Mouse (Mus musculus): ENCODE results near the gene Zc3h12a.

Gene Zc3h12a

GRCm38 (mm10) chr4:125144627-125145026, 17.0 kb upstream of the Zc3h12a start:
- in situ Hi-C loops (cut with MboI, MseI): no loop called here

- in situ Hi-C loops (cut with MboI, MseI): no loop called here
These were observed 16.6 kb upstream of the Zc3h12a start for GRCm38 (mm10) chr4:125144211-125144610.

DNA sequence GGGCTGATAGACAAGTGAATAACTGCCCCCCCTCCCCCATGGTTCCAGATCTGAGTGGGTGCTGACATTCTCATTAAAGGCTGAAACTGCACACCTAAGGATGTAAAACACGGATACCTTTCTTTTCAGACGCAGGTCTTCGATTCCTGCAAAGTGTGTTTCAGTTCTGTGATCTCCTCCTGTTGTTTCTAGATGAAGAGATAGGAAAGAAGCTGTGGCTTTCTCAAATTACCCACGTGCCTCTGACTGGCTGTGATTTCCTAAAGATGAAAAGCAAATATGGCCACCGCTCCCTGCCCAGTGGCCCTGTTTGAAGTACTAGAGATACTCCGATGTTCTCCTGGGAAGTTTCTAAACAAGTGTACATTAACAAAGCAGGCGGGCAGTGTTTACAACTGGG, 10.7 kb upstream of the Zc3h12a start:
- in situ Hi-C loops (cut with MboI, MseI): no loop called here

DNA sequence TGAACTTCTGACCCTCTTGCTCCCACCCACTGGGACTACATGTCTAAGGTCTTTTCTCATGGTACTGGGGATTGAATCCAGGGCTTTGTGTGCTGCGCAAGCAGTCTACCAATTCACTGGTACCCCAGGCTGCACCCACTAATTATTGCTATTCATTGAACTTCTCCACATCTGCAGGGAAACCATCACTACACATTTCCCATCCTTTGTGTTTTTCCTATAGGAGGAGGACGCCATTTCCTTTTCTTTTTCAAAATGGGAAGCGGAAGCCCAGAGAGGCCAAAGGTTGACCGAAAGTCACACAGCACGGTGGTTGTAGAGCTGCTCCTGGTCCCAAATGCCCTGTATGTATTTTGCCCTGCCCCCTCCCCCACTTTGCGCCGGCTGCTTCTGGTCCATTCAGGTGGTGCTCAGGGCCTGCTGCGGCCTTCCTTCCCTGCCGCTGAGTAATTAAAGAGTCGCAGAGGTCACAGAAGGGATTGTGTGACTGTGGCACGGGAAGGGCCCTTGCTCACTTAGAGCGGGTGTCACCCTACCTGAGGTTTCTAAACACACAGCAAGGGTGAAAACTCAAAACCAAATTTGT, 8.8 kb upstream of the Zc3h12a start:
- in situ Hi-C loops (cut with MboI, MseI): no loop called here

DNA sequence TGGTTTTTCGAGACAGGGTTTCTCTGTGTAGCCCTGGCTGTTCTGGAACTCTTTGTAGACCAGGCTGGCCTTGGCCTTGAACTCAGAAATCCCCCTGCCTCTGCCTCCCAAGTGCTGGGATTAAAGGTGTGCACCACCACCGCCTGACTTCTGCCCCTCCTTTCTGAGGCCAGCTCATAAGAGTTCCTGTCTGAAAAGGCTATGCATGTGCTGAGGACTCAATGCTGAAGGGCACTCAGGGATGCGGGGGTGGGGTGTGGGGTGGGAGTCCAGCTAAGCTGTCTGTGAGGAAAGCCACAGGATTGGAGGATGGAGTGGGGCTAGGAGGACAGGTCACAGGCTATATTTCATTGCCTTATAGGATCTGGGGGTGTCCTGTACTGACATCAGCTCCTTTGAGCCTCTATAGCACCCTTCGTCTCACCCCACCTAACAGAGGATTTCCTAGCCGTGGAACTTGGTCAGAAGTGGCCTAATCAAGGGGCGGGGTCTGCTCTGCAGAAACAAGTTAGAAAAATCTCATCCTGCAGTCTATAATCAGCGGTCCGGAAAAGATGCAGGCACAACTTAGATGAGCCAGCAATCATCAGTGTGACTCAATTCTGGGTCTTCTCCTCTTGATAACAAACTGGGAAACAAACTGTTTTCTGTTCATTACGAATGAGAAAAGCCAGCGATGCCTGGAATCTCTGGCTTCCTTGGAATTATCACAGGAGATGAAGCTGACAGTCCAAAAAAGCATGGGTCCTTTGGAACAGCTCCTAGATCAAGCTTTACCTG, 7.6 kb upstream of the Zc3h12a start:
- in situ Hi-C loops (cut with MboI, MseI): no loop called here

- in situ Hi-C loops (cut with MboI, MseI): no loop called here
These were observed 7.0 kb upstream of the Zc3h12a start for GRCm38 (mm10) chr4:125134631-125135030.

- in situ Hi-C loops (cut with MboI, MseI): no loop called here
These were observed 6.6 kb upstream of the Zc3h12a start for GRCm38 (mm10) chr4:125134192-125134591.

DNA sequence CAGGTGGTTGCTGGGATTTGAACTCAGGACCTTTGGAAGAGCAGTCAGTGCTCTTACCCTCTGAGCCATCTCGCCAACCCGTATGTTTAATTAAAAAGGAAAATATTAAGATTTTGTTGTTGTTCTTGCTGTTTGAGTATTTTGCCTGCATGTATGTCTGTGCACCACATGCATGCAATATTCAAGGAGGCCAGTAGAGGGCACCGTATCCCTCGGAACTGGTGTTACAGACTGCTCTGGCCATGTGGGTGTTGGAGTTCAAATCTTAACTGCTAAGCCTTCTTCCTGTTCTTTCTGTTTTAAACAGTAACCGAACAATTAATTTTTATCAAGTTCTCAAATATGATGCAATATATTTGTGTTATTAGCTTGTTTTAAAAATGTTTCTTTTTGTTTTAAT, 4.8 kb upstream of the Zc3h12a start:
- in situ Hi-C loops (cut with MboI, MseI): no loop called here

GRCm38 (mm10) chr4:125131493-125131892, 3.9 kb upstream of the Zc3h12a start:
- in situ Hi-C loops (cut with MboI, MseI): no loop called here

- in situ Hi-C loops (cut with MboI, MseI): loop anchor here (5.0 to 10.0 kb wide), 4 partner anchors 59 to 1058 kb away; partner anchors contain the start of genes 1110065P20Rik, Dnali1, Fhl3 and Snip1
These were observed 879 bp downstream of the Zc3h12a start for GRCm38 (mm10) chr4:125126761-125127160.

GRCm38 (mm10) chr4:125126186-125126585, 1.5 kb downstream of the Zc3h12a start:
- in situ Hi-C loops (cut with MboI, MseI): loop anchor here (5.0 to 10.0 kb wide), 4 partner anchors 59 to 1059 kb away; partner anchors contain the start of genes 1110065P20Rik, Dnali1, Fhl3 and Snip1

DNA sequence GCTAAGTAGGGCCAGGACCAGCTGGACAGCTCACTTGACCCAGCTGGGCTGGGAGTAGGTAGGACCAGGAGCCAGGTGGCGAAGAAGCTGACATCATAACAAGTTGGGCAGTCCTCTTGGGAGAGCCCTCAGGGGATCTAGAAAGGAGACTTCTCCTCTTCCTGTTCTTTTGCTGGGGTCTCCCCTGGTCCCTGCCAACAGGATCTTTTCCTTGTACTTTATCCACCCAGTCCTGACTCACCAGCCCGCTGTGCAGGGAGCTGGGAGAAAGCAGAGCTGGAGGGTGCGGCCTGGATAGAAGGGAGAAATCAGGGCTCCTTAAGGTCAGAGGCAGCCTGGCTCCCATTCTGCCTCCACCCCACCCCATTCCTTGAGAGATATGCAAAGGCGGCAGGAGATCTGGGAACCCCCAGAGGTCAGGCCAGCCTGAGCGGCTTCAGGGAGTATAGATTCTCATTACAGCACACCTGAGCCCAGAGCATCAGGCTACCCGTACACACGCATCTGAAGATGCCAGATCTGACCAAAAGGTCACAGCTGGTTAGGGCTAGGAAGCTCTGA, 2.2 kb downstream of the Zc3h12a start:
- in situ Hi-C loops (cut with MboI, MseI): loop anchor here (5.0 to 10.0 kb wide), 4 partner anchors 58 to 1059 kb away; partner anchors contain the start of genes 1110065P20Rik, Dnali1, Fhl3 and Snip1

- in situ Hi-C loops (cut with MboI, MseI): loop anchor here (5.0 to 10.0 kb wide), 4 partner anchors 57 to 1060 kb away; partner anchors contain the start of genes 1110065P20Rik, Dnali1, Fhl3 and Snip1
These were observed 3.0 kb downstream of the Zc3h12a start for GRCm38 (mm10) chr4:125124424-125125209.

GRCm38 (mm10) chr4:125123279-125123671, 4.4 kb downstream of the Zc3h12a start:
- in situ Hi-C loops (cut with MboI, MseI): loop anchor here (10.0 kb wide), 2 partner anchors 268 to 1062 kb away; partner anchors contain the start of genes 1110065P20Rik and Yrdc

DNA sequence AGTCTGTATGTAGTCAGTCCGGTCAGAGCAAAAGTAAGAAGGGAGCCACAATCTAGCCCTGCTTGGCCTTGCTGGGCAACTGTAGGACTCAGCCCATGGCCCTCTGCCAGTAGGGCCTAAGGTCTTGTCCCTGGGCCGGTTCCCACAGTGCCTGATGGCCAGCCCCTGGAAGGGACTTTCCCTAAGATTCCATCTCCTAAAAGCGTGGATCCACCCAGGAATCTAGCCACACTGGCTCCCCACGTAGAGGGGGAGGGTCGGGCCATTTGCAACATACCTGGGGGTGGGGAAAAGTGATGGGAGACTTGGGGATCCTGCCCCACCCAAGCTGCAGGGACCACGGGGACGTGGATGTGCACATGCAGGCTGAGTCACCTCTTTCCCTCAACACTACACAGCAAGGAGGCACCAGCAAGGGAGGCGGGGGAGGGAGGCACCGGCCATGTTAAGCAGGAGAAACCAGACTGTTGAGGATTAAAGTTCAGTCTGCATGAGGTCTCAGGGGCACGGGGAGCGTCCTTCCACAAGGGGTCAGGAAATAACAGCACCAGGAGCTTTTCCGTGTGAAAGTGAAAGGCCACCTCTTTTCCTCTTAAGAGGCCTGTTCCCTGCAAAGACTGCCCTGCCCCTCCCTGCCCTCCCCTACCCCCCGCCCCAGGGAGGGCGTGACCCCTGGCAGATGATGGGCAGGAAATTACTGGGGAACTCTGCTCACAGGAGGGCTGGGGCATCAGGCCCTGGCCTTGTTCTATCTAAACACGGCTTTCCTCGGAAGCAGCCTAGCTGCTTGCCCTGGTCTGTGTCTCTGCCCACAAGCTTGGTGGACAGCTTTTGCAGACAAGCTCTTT, 5.0 kb downstream of the Zc3h12a start:
- in situ Hi-C loops (cut with MboI, MseI): loop anchor here (10.0 kb wide), 2 partner anchors 268 to 1062 kb away; partner anchors contain the start of genes 1110065P20Rik and Yrdc

GRCm38 (mm10) chr4:125119721-125120120, 7.9 kb downstream of the Zc3h12a start:
- in situ Hi-C loops (cut with MboI, MseI): loop anchor here (10.0 kb wide), 2 partner anchors 265 to 1065 kb away; partner anchors contain the start of genes 1110065P20Rik and Yrdc

DNA sequence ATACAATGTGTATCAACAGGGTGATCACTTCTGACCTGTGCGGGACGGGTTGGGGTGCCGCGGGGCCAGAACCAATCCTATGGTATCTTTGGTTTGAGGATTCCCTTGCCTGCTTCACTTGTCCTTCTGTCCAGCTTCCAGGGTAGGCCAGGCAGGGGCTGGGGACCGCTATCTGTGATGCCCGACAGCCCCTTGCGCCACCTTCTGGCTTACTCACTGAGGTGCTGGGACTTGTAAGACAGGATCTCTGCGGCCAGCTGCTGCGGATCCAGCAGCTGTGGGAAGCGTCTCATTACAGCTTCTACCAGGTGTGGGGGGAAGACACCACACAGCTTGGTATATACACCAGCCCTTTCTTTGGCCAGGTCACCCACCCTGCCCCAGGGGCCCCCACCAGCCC, 8.6 kb downstream of the Zc3h12a start:
- in situ Hi-C loops (cut with MboI, MseI): no loop called here

DNA sequence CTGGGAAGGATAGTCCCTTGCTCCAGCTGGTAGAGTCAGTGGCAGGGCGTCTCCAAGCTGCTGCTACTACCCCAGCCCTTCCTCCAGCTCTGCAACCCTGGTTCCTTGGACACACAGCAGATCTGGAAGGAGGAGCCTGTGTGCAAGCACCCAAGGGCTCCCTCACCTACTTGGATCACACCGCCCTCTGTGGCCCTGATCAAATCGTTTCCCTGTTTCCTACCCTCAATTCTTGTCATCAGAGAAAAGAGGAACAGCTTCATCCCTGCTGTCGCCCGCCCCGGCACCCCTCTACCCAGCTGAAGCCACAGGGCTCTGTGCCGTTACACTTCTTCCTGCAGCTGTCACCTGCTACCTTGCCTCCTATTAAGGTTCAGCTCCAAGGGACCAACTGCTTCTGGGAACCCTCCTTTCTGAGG, 9.7 kb downstream of the Zc3h12a start:
- in situ Hi-C loops (cut with MboI, MseI): no loop called here

- in situ Hi-C loops (cut with MboI, MseI): no loop called here
These were observed 10.7 kb downstream of the Zc3h12a start for GRCm38 (mm10) chr4:125116929-125117328.

DNA sequence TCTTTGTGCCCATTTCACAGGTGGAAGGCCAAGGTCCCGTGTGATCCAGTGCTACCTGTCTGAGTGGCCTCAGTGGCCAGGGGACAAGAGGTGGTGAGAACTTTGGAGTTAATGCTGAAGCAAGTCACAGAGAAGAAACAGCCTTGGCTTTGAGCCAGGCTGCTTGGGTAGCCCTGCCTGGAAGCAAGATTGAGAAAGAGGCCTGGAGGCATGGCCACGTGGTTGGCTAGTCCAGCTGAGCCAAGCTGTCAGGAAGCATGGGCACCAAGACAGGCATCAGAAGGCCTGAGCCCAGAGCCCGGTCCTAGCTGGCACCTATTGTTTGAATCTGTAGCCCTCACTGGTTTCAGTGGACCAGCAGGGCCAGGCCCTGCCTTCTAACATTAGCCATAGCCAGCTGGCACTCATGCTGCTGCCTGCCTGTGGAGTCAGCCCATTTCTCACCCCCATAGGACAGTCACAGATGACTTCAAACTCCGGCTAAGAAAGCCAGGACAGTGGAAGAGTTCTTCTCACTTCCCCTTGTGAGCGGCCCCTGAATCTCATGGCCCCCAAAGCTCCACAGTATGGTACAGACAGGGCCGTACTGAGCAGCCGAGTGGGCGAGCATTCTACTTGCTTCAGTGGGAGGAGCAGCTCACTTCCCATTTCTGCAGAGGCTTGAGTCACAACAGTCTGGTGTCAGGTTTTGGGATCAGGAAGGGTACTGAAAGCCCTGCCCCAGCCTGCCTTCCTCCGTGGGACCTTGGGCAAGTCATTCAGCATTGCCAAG, 11.4 kb downstream of the Zc3h12a start:
- in situ Hi-C loops (cut with MboI, MseI): no loop called here

Measured in T-helper 2 cell (primary cell).